Mouse (Mus musculus): ENCODE results near the gene BC028528. TPM values are rescaled to one million over a fixed set of nuclear protein-coding genes. Genes with fewer than 3 reads are reported as not detected.

BC028528 gene
- total and polyA plus RNA-seq, 3 experiments: 7.4 to 13.6 TPM; not detected in 1

DNA sequence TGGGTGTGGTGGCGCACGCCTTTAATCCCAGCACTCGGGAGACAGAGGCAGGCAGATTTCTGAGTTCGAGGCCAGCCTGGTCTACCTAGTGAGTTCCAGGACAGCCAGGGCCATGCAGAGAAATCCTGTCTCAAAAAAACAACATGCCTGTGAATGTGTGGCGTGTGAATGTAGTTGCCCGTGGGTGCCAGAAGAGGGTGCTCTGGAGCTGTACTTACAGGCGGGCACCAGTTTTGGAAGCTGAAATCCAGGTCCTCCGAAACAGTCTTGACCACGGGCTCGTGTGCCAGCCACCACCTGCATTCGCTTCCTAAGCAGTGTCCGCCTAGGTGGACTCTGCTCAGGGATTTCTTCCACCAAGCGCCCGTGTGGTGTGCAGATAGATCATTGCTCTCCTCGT lies 47.0 kb upstream of the BC028528 start (continued):
- no peak for TF ChIP-seq GABPA (IDR thresholded peaks at IDR 0.05; ENCODE audit: low read depth, low read length)
- TF ChIP-seq UBTF (IDR thresholded peaks at IDR 0.05; ENCODE audit: borderline replicate concordance, insufficient read depth, low read depth, low read length): no peak
- no peak for TF ChIP-seq MYB (IDR thresholded peaks at IDR 0.05; ENCODE audit: low read depth, low read length)
- no peak for TF ChIP-seq POLR2AphosphoS2 (IDR thresholded peaks at IDR 0.05; ENCODE audit: low read length)
- no peak for TF ChIP-seq ETS1 (IDR thresholded peaks at IDR 0.05; ENCODE audit: low read depth, low read length)
- TF ChIP-seq MAX (IDR thresholded peaks at IDR 0.05; ENCODE audit: low read length): no peak
- TF ChIP-seq JUND (IDR thresholded peaks at IDR 0.05; ENCODE audit: low read depth, low read length): no peak
- no peak for TF ChIP-seq BHLHE40 (IDR thresholded peaks at IDR 0.05; ENCODE audit: borderline replicate concordance, low read depth, low read length)
- no peak for TF ChIP-seq E2F4 (IDR thresholded peaks at IDR 0.05; ENCODE audit: borderline replicate concordance, low read depth, low read length)
- TF ChIP-seq USF1 (IDR thresholded peaks at IDR 0.05; ENCODE audit: low read depth, low read length): no peak
- TF ChIP-seq CHD1 (IDR thresholded peaks at IDR 0.05; ENCODE audit: low read depth, low read length): no peak
- TF ChIP-seq EP300 (IDR thresholded peaks at IDR 0.05; ENCODE audit: low read depth in 1 of 2, low read length in 2 of 2): no peak
- TF ChIP-seq TBP (IDR thresholded peaks at IDR 0.05; ENCODE audit: low read depth, low read length): no peak
- TF ChIP-seq HCFC1 (IDR thresholded peaks at IDR 0.05; ENCODE audit: low read depth, low read length): no peak
- TF ChIP-seq POLR2AphosphoS5 (IDR thresholded peaks at IDR 0.05; ENCODE audit: borderline replicate concordance, low read depth, low read length): no peak
- no peak for TF ChIP-seq USF2 (IDR thresholded peaks at IDR 0.05; ENCODE audit: borderline replicate concordance in 1 of 2, insufficient read depth in 1 of 2, low read depth in 1 of 2, low read length in 2 of 2)

GRCm38 (mm10) chr3:95938217-95938616 lies 46.4 kb upstream of the BC028528 start:
- TF ChIP-seq E2F4 (IDR thresholded peaks at IDR 0.05; ENCODE audit: borderline replicate concordance, low read depth, low read length) (no peak), MXI1 (IDR thresholded peaks at IDR 0.05; ENCODE audit: low read depth, low read length) (no peak), UBTF (IDR thresholded peaks at IDR 0.05; ENCODE audit: borderline replicate concordance, insufficient read depth, low read depth, low read length) (no peak), NRF1 (IDR thresholded peaks at IDR 0.05; ENCODE audit: insufficient read depth, low read depth, low read length, poor library complexity, severe bottlenecking) (no peak), ZNF384 (IDR thresholded peaks at IDR 0.05; ENCODE audit: low read depth, low read length) (no peak), MEF2A (IDR thresholded peaks at IDR 0.05; ENCODE audit: extremely low read depth, insufficient replicate concordance, low read depth, low read length, poor library complexity, severe bottlenecking) (no peak), CHD2 (IDR thresholded peaks at IDR 0.05; ENCODE audit: low read length) (no peak), TBP (IDR thresholded peaks at IDR 0.05; ENCODE audit: low read depth, low read length) (no peak), POLR2AphosphoS2 (IDR thresholded peaks at IDR 0.05; ENCODE audit: low read length) (no peak), USF1 (IDR thresholded peaks at IDR 0.05; ENCODE audit: low read depth, low read length) (no peak), ZMIZ1 (IDR thresholded peaks at IDR 0.05; ENCODE audit: low read depth, low read length) (no peak), POLR2A (IDR thresholded peaks at IDR 0.05; ENCODE audit: control insufficient read depth in 1 of 2, insufficient read depth in 1 of 2, low read depth in 1 of 2, low read length in 2 of 2, poor library complexity in 1 of 2) (no peak; a peak in 2 of 4 replicates), JUND (IDR thresholded peaks at IDR 0.05; ENCODE audit: low read depth, low read length) (no peak), RCOR1 (IDR thresholded peaks at IDR 0.05; ENCODE audit: low read depth, low read length) (no peak), NELFE (IDR thresholded peaks at IDR 0.05; ENCODE audit: low read depth, low read length) (no peak), KAT2A (conservative IDR thresholded peaks at IDR 0.05; ENCODE audit: low read depth, low read length) (no peak), POLR2AphosphoS5 (IDR thresholded peaks at IDR 0.05; ENCODE audit: borderline replicate concordance, low read depth, low read length) (no peak), USF2 (IDR thresholded peaks at IDR 0.05; ENCODE audit: borderline replicate concordance in 1 of 2, insufficient read depth in 1 of 2, low read depth in 1 of 2, low read length in 2 of 2) (no peak)
- H3K9me3 ChIP-seq (replicated peaks; ENCODE audit: insufficient read depth, low read length): no peaks in the 10 kb centered on the region
- peaks cover 15% of the 10 kb centered on the region for H3K79me2 ChIP-seq (ENCODE audit: control insufficient read depth, insufficient read depth, low read length, poor library complexity)
- no peak overlapping the region for H3K27ac ChIP-seq (ENCODE audit: control insufficient read depth, low read depth, low read length)
- no peak overlapping the region for H3K4me3 ChIP-seq (ENCODE audit: control insufficient read depth in 1 of 2, insufficient read depth in 1 of 2, low read depth in 2 of 2, low read length in 2 of 2)
- H3K27me3 ChIP-seq (ENCODE audit: control insufficient read depth in 1 of 2, insufficient read depth in 2 of 2, low read length in 2 of 2): no peaks in the 10 kb centered on the region
- no peak overlapping the region for H3K9ac ChIP-seq (ENCODE audit: control insufficient read depth, low read depth, low read length, poor library complexity, severe bottlenecking)
- H3K36me3 ChIP-seq (ENCODE audit: control insufficient read depth in 1 of 2, insufficient read depth in 2 of 2, low read length in 2 of 2): peaks cover 18 to 67% of the 10 kb centered on the region in 2 experiments
- DNase-seq (ENCODE audit: low read depth, low spot score): no peak
- peaks cover 5 to 10% of the 10 kb centered on the region in 2 experiments for H3K4me1 ChIP-seq (ENCODE audit: control insufficient read depth in 1 of 2, insufficient read depth in 2 of 2, low read length in 2 of 2)
